Mouse (Mus musculus): ENCODE data around the gene Tmem52. TPM values are rescaled to one million over a fixed set of nuclear protein-coding genes. Genes with fewer than 3 reads are reported as not detected.
A peak's percentile ranks its signal among the peaks of the same experiment; 100 is the strongest.

Tmem52 gene
- polyA plus RNA-seq, 1 experiment from 2014 or later = not detected

- H3K4me1 ChIP-seq (replicated peaks; ENCODE audit: control insufficient read depth, insufficient read depth, low read length) = no peaks in the 10 kb centered on the region; the same call in 1 of the 2 replicates
- H3K4me2 ChIP-seq (ENCODE audit: low read length) = no peak overlapping the region
- H3K27me3 ChIP-seq (replicated peaks; ENCODE audit: control insufficient read depth, insufficient read depth, low read length) = no peaks in the 10 kb centered on the region
- H3K4me3 ChIP-seq (replicated peaks; ENCODE audit: low read length) = no peak overlapping the region
- no peaks in the 10 kb centered on the region for H3K36me3 ChIP-seq (ENCODE audit: control insufficient read depth, insufficient read depth)
- ATAC-seq = no peak
- WGBS = 66% methylated on average over 8 of the region's 8 CpGs
- H3K27ac ChIP-seq (ENCODE audit: low read length) = no peak overlapping the region
- H3K9me3 ChIP-seq (ENCODE audit: control insufficient read depth, low read length) = no peaks in the 10 kb centered on the region
- no peak overlapping the region for H3K9ac ChIP-seq (replicated peaks; ENCODE audit: low read depth, low read length)
Observed at GRCm38 (mm10) chr4:155482733-155483540, 14.0 kb downstream of the Tmem52 start.

- no peaks in the 10 kb centered on the region for H3K36me3 ChIP-seq (ENCODE audit: control insufficient read depth, insufficient read depth)
- ATAC-seq = no peak
- peaks cover 6% of the 10 kb centered on the region for H3K4me1 ChIP-seq (replicated peaks; ENCODE audit: control insufficient read depth, insufficient read depth, low read length)
- H3K9ac ChIP-seq (replicated peaks; ENCODE audit: low read depth, low read length) = no peak overlapping the region
- H3K4me3 ChIP-seq (replicated peaks; ENCODE audit: low read length) = no peak overlapping the region
- H3K9me3 ChIP-seq (ENCODE audit: control insufficient read depth, low read length) = no peaks in the 10 kb centered on the region
- WGBS = 83% methylated on average over 3 of the region's 3 CpGs
- no peak overlapping the region for H3K27ac ChIP-seq (ENCODE audit: low read length)
- H3K4me2 ChIP-seq (ENCODE audit: low read length) = no peak overlapping the region
- no peaks in the 10 kb centered on the region for H3K27me3 ChIP-seq (replicated peaks; ENCODE audit: control insufficient read depth, insufficient read depth, low read length)
Observed at GRCm38 (mm10) chr4:155485521-155485920, 16.6 kb downstream of the Tmem52 start.

- WGBS = 36% methylated on average over 3 of the region's 3 CpGs
- Histone ChIP-seq H3K4me2 (ENCODE audit: low read length) (no peak overlapping the region), H3K4me1 (replicated peaks; ENCODE audit: control insufficient read depth, insufficient read depth, low read length) (peaks cover 8% of the 10 kb centered on the region), H3K27ac (ENCODE audit: low read length) (no peak overlapping the region), H3K4me3 (replicated peaks; ENCODE audit: low read length) (no peak overlapping the region), H3K36me3 (ENCODE audit: control insufficient read depth, insufficient read depth) (no peaks in the 10 kb centered on the region), H3K9me3 (ENCODE audit: control insufficient read depth, low read length) (no peaks in the 10 kb centered on the region), H3K9ac (replicated peaks; ENCODE audit: low read depth, low read length) (no peak overlapping the region), H3K27me3 (replicated peaks; ENCODE audit: control insufficient read depth, insufficient read depth, low read length) (no peaks in the 10 kb centered on the region)
- no peak for ATAC-seq
Observed at GRCm38 (mm10) chr4:155487746-155488145, 18.8 kb downstream of the Tmem52 start.

GRCm38 (mm10) chr4:155488232-155489025 lies 19.5 kb downstream of the Tmem52 start:
- H3K9me3 ChIP-seq (ENCODE audit: control insufficient read depth, low read length) = no peaks in the 10 kb centered on the region
- H3K4me3 ChIP-seq (replicated peaks; ENCODE audit: low read length) = no peak overlapping the region
- 74% methylated on average over 8 of the region's 8 CpGs for WGBS
- H3K4me1 ChIP-seq (replicated peaks; ENCODE audit: control insufficient read depth, insufficient read depth, low read length) = peaks cover 11% of the 10 kb centered on the region
- 0 out of 2 replicates have a peak overlapping the region, but pooled peaks have one; percentile 13 for H3K27ac ChIP-seq (ENCODE audit: low read length)
- no peak overlapping the region for H3K9ac ChIP-seq (replicated peaks; ENCODE audit: low read depth, low read length)
- ATAC-seq = peak; percentile 16; the same call in 1 of the 2 replicates
- no peak overlapping the region for H3K4me2 ChIP-seq (ENCODE audit: low read length)
- H3K36me3 ChIP-seq (ENCODE audit: control insufficient read depth, insufficient read depth) = no peaks in the 10 kb centered on the region
- no peaks in the 10 kb centered on the region for H3K27me3 ChIP-seq (replicated peaks; ENCODE audit: control insufficient read depth, insufficient read depth, low read length)

DNA sequence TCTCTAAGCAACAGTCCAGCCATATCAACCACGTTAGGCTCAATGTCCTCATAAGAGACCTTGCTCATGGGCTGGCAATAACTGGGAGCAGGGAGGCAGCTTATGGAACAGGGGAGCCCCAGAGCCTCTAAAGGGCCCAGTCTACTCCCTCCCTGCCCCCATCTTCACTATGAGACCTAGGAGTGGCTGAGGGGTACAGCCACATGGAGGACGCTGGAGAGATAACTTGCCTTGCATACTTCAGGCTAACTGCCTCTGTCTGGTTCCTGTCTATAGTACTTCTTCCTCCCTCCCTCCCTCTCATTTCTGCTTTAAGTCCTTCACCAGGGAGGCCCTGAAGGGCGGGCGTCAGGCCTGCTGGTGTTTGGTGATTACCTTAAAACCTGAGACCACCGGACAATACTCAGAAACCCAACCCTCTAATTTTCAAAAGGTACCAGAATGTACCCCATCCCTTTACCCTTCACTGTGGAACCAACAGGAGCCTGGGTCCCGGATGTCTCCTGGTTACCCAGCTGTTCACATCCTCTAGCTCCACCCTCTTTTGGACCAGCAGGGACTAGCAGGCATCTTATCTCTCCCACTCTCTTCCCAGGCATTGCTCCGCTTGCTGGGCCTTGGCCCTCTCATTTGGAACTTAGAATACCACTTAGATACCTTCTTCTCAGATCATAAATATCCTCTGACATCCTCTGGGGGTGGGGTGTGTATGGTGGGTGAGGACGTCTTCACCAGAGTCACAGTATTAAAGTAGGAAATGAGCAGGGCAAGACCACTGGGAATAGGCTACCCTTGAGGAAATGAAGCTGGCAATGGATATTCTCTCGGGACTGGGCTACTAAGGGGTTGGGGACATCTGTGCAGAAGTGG lies 20.4 kb downstream of the Tmem52 start:
- no peaks in the 10 kb centered on the region for H3K27me3 ChIP-seq (replicated peaks; ENCODE audit: control insufficient read depth, insufficient read depth, low read length)
- H3K9me3 ChIP-seq (ENCODE audit: control insufficient read depth, low read length) = no peaks in the 10 kb centered on the region
- no peaks in the 10 kb centered on the region for H3K36me3 ChIP-seq (ENCODE audit: control insufficient read depth, insufficient read depth)
- WGBS = 82% methylated on average over 9 of the region's 9 CpGs
- ATAC-seq = no peak
- no peak overlapping the region for H3K4me3 ChIP-seq (replicated peaks; ENCODE audit: low read length)
- H3K4me2 ChIP-seq (ENCODE audit: low read length) = no peak overlapping the region
- H3K4me1 ChIP-seq (replicated peaks; ENCODE audit: control insufficient read depth, insufficient read depth, low read length) = peaks cover 21% of the 10 kb centered on the region
- no peak overlapping the region for H3K9ac ChIP-seq (replicated peaks; ENCODE audit: low read depth, low read length)
- no peak overlapping the region for H3K27ac ChIP-seq (ENCODE audit: low read length)

DNA sequence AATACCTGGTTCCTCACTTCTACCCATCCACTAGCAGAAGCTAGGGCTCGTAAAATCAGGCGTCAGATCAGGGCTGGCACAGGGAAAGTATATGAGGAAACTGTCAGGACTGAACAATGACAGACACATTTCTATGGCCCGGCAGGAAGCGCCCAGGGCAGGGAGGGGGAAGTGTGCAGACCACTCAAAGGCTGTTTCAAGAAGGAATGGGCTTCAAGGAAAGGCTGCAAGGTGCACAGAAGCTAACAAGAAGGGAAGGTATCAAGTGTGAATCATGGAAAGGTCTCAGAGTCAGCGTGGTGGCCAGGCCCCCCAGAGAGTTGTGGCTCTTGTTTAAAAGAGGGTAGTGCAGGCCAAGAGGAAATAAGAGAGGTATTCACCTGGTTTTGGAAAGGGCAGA lies 21.5 kb downstream of the Tmem52 start:
- no peaks in the 10 kb centered on the region for H3K36me3 ChIP-seq (ENCODE audit: control insufficient read depth, insufficient read depth)
- WGBS = 13% methylated on average over 5 of the region's 5 CpGs
- no peaks in the 10 kb centered on the region for H3K9me3 ChIP-seq (ENCODE audit: control insufficient read depth, low read length)
- H3K4me1 ChIP-seq (replicated peaks; ENCODE audit: control insufficient read depth, insufficient read depth, low read length) = peaks cover 28% of the 10 kb centered on the region
- H3K4me3 ChIP-seq (replicated peaks; ENCODE audit: low read length) = peak overlapping the region; percentile 100
- ATAC-seq = no peak
- no peaks in the 10 kb centered on the region for H3K27me3 ChIP-seq (replicated peaks; ENCODE audit: control insufficient read depth, insufficient read depth, low read length)
- peak overlapping the region; percentile 69 for H3K4me2 ChIP-seq (ENCODE audit: low read length)
- H3K9ac ChIP-seq (replicated peaks; ENCODE audit: low read depth, low read length) = peak overlapping the region; percentile 100
- H3K27ac ChIP-seq (ENCODE audit: low read length) = peak overlapping the region; percentile 78

DNA sequence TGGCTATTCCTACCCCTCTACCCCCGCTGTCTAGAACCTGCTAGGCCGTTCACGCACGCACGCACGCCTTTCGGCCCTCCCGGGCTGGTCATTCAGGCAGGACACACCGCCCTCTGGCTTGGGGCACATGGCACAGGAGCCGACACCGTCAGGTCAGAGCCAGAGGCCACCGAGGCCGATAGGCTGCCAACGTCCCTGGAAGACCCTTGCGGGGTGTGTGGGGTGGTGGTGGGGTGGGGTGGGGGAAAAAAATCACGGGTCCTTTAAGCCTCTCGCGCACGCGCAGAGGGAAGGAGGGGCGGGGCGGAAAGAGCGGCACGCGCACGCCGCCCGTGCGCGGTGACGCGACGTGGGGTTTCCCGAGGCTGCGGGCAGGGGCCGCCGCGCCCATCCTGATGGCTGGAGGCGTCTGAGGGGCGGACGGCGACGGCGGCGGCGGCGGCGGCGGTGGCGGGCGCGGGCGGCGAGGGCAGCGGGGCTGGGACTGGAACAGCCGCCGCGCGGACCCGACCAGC lies 22.1 kb downstream of the Tmem52 start, which contains the start of gene Gnb1:
Gene Gnb1, plus strand, starts transcription at position 372 of the 515 bp plus-strand sequence.
- Histone ChIP-seq H3K27me3 (replicated peaks; ENCODE audit: control insufficient read depth, insufficient read depth, low read length) (no peaks in the 10 kb centered on the region), H3K27ac (ENCODE audit: low read length) (peak within 1 kb of the TSS; percentile 93), H3K4me3 (replicated peaks; ENCODE audit: low read length) (peak within 1 kb of the TSS; percentile 100), H3K36me3 (ENCODE audit: control insufficient read depth, insufficient read depth) (no peaks in the 10 kb centered on the region), H3K9ac (replicated peaks; ENCODE audit: low read depth, low read length) (peak within 1 kb of the TSS; percentile 100), H3K4me1 (replicated peaks; ENCODE audit: control insufficient read depth, insufficient read depth, low read length) (peaks cover 28% of the 10 kb centered on the region), H3K9me3 (ENCODE audit: control insufficient read depth, low read length) (no peaks in the 10 kb centered on the region), H3K4me2 (ENCODE audit: low read length) (peak within 1 kb of the TSS; percentile 94)
- WGBS = 1% methylated on average over 39 of the region's 60 CpGs
- peak; percentile 84 for ATAC-seq

DNA sequence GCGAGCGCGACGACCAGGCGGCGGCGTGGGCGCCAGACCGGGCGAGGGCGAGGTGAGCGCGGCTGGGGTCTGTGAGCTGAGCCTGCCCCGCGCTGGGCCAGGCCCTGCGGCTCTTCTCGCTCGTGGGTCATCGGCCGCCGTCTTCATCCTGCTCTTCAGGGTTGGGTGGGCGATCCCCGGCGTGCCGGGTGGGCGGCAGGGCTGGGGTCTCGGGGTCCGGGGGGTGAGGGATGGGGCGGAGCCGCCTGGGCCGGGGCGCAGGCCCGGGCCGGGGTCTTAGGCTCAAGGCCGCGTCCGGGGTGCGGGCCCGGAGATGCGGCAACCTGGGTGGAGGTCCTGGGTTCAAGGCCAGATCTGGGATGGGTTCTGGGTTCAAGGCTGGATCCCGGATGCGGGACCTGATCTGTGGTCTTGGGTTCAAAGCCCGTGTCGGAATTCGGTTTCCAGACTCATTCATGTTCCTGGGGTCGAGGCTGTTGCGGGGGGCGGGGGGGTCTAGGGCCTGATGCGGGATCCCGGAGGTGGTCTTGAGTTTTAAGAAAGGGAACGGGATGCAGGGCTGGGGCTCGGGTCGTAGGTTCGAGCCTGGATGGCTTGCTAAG lies 22.7 kb downstream of the Tmem52 start:
- ATAC-seq = peak; percentile 64
- H3K9me3 ChIP-seq (ENCODE audit: control insufficient read depth, low read length) = no peaks in the 10 kb centered on the region
- peak overlapping the region; percentile 100 for H3K9ac ChIP-seq (replicated peaks; ENCODE audit: low read depth, low read length)
- H3K4me1 ChIP-seq (replicated peaks; ENCODE audit: control insufficient read depth, insufficient read depth, low read length) = peaks cover 28% of the 10 kb centered on the region
- no peaks in the 10 kb centered on the region for H3K36me3 ChIP-seq (ENCODE audit: control insufficient read depth, insufficient read depth)
- H3K4me2 ChIP-seq (ENCODE audit: low read length) = peak overlapping the region; percentile 94; the same call in 1 of the 2 replicates
- under 1% methylated on average over 38 of the region's 54 CpGs for WGBS
- H3K27ac ChIP-seq (ENCODE audit: low read length) = peak overlapping the region; percentile 93
- H3K27me3 ChIP-seq (replicated peaks; ENCODE audit: control insufficient read depth, insufficient read depth, low read length) = no peaks in the 10 kb centered on the region
- peak overlapping the region; percentile 100 for H3K4me3 ChIP-seq (replicated peaks; ENCODE audit: low read length)

Data from forebrain, embryonic 16.5 days (tissue).